Mouse (Mus musculus) myocyte (in vitro differentiated cells): ENCODE results near the gene Ms4a6c. TPM values are rescaled to one million over a fixed set of nuclear protein-coding genes. Genes with fewer than 3 reads are reported as not detected.
"Not testable (repeated sequence)": the region's sequence is repeated elsewhere in the genome, so short reads cannot be mapped to it uniquely, and the experiment has no call there.

Experiments
- H3K27me3 ChIP-seq: one replicate; pipeline ENCODE4 v1.6.1; 2011; ENCODE audit not compliant: control insufficient read depth, insufficient read depth, insufficient read length
- H3K36me3 ChIP-seq: one replicate; pipeline ENCODE4 v1.6.1; 2011; ENCODE audit not compliant: control insufficient read depth, insufficient read depth
- H3K4me2 ChIP-seq: one replicate; pipeline ENCODE4 v1.6.1; 2011; ENCODE audit warnings: low read depth, control low read depth
- H3K4me3 ChIP-seq: one replicate; pipeline ENCODE4 v1.5.1; 2011; ENCODE audit warnings: mild to moderate bottlenecking, control low read depth, moderate library complexity
- H3K79me2 ChIP-seq: one replicate; pipeline ENCODE4 v1.6.1; 2011; ENCODE audit not compliant: control insufficient read depth, insufficient read depth
- H3ac ChIP-seq: one replicate; pipeline ENCODE4 v1.6.1; 2011; ENCODE audit not compliant: control insufficient read depth, insufficient read length
- CEBPB ChIP-seq: IDR thresholded peaks from 2 replicates; pipeline ENCODE4 v1.6.1; 2011; ENCODE audit warnings: mild to moderate bottlenecking, moderate library complexity; ENCODE audit not compliant: poor library complexity, insufficient read depth, severe bottlenecking
- E2F4 ChIP-seq: IDR thresholded peaks from one replicate; pipeline ENCODE4 v1.6.1; 2011; ENCODE audit warnings: mild to moderate bottlenecking, control low read depth, moderate library complexity; ENCODE audit not compliant: insufficient read depth
- MAX ChIP-seq: IDR thresholded peaks from one replicate; pipeline ENCODE4 v1.6.1; 2011; ENCODE audit warnings: low read depth, mild to moderate bottlenecking, control low read depth
- MYOD1 ChIP-seq, 3 experiments: IDR thresholded peaks; one replicate each; pipeline ENCODE4 v1.6.1; 2011; ENCODE audit warnings: control low read depth in 2 of 3, low read depth in 2 of 3, mild to moderate bottlenecking in 2 of 3, moderate library complexity in 1 of 3; ENCODE audit not compliant: insufficient read length in 2 of 3, control insufficient read depth in 1 of 3
- MYOG ChIP-seq, 3 experiments: IDR thresholded peaks; one replicate each; pipeline ENCODE4 v1.6.1; 2011; ENCODE audit warnings: control low read depth in 2 of 3, low read depth in 2 of 3, mild to moderate bottlenecking in 2 of 3; ENCODE audit not compliant: insufficient read length in 2 of 3, control insufficient read depth in 1 of 3, insufficient read depth in 1 of 3
- POLR2A ChIP-seq: IDR thresholded peaks from one replicate; pipeline ENCODE4 v1.6.1; 2011; ENCODE audit warnings: low read depth, mild to moderate bottlenecking, control low read depth, moderate library complexity; ENCODE audit not compliant: insufficient read length
- POLR2AphosphoS2 ChIP-seq: IDR thresholded peaks from one replicate; pipeline ENCODE4 v1.6.1; 2011; ENCODE audit warnings: low read depth, control low read depth; ENCODE audit not compliant: insufficient read length
- REST ChIP-seq: IDR thresholded peaks from one replicate; pipeline ENCODE4 v1.6.1; 2011; ENCODE audit warnings: mild to moderate bottlenecking, control low read depth, moderate library complexity; ENCODE audit not compliant: insufficient read depth, insufficient read length
- SRF ChIP-seq: IDR thresholded peaks from one replicate; pipeline ENCODE4 v1.6.1; 2011; ENCODE audit warnings: low read depth; ENCODE audit not compliant: control insufficient read depth, insufficient read length
- TCF12 ChIP-seq: IDR thresholded peaks from one replicate; pipeline ENCODE4 v1.6.1; 2011; ENCODE audit warnings: mild to moderate bottlenecking, control low read depth; ENCODE audit not compliant: poor library complexity, insufficient read depth, severe bottlenecking
- TCF3 ChIP-seq: IDR thresholded peaks from one replicate; pipeline ENCODE4 v1.6.1; 2011; ENCODE audit warnings: low read depth, control low read depth; ENCODE audit not compliant: insufficient read length
- USF1 ChIP-seq: IDR thresholded peaks from one replicate; pipeline ENCODE4 v1.6.1; 2011; ENCODE audit warnings: low read depth, mild to moderate bottlenecking, control low read depth, moderate library complexity
- polyA plus RNA-seq: library from polyadenylated mRNA; unstranded; fragments of >200 nt; fragmentation: generic; extraction: Trizol; gene quantifications from one replicate; pipeline ENCODE4 v1.2.1, GENCODE M21; 2012; ENCODE audit warnings: missing spikeins

The Ms4a6c gene
- polyA plus RNA-seq, 1 experiment, result not detected

DNA sequence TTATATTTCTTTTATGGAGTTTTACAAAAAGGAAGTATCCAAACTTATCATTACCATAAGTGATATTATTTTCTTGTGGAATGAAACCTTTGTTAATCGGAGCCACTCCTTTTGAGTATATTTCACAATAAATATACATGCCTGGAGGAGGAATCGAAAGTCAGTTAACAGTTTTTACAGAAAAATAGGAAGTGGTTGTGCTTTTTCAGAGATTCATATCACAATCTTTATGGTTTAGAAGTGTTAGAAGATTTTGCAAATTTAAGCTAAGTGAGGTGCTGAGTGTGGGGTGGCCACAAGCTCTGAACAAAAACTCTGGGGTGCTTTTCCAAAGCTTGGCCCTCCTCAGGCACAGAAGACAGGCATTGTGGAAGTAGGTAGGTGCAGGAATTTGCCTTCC, 21.9 kb upstream of the Ms4a6c start:
- H3K4me2 ChIP-seq, result no peak overlapping the region
- H3ac ChIP-seq, result no peak overlapping the region
- TF ChIP-seq SRF (no peak), TCF12 (no peak), USF1 (no peak), MAX (no peak), MYOD1 (IDR thresholded peaks at IDR 0.05; ENCODE audit: control insufficient read depth in 1 of 3, insufficient read length in 2 of 3, low read depth in 2 of 3) (no peak), POLR2A (no peak), REST (no peak), MYOG (IDR thresholded peaks at IDR 0.05; ENCODE audit: control insufficient read depth in 1 of 3, insufficient read depth in 1 of 3, insufficient read length in 2 of 3, low read depth in 2 of 3) (no peak)
- H3K36me3 ChIP-seq, result no peaks in the 10 kb centered on the region
- no peak overlapping the region for H3K4me3 ChIP-seq
- no peaks in the 10 kb centered on the region for H3K79me2 ChIP-seq
- no peaks in the 10 kb centered on the region for H3K27me3 ChIP-seq

DNA sequence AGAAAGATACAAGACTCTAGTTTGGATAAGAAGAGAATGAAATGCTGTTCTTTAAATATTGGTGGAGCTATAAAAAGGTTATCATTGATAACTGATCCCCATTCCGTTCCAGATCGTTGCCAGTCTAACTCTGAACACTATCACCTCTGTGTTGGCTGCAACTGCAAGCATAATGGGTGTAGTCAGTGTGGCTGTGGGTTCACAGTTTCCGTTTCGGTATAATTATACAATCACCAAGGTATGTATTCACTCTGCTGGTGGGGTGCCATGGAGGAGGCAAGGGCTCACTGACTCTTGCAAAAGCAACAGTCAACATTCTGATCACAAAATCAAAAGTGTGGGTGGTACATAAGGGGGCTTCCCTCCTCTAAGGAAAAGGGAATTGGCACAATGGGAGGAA, 10.1 kb upstream of the Ms4a6c start:
- not testable (repeated sequence) for H3K36me3 ChIP-seq, H3ac ChIP-seq, H3K79me2 ChIP-seq, H3K4me3 ChIP-seq, H3K27me3 ChIP-seq, H3K4me2 ChIP-seq

DNA sequence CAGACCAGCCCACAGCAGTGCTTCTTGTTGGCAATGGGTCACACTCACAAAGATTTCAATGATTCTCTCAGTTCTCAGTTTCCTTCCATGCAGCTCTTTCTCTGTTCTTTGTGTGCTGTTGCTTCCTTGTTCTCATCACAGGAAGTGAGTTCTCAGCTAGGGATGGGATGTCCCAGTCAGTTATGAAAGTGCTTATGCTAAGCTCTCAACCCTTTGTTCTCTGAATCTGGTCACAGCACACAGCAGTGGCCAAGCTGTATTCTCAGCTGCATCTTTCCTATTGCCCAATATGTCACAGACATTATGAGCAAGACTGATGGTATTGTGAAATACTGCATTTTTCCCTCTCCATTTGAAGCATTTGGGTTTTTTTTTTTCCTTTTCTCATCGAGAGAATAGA, 4.4 kb upstream of the Ms4a6c start:
- not testable (repeated sequence) for H3ac ChIP-seq, H3K4me2 ChIP-seq, H3K36me3 ChIP-seq, H3K27me3 ChIP-seq, H3K4me3 ChIP-seq, H3K79me2 ChIP-seq

DNA sequence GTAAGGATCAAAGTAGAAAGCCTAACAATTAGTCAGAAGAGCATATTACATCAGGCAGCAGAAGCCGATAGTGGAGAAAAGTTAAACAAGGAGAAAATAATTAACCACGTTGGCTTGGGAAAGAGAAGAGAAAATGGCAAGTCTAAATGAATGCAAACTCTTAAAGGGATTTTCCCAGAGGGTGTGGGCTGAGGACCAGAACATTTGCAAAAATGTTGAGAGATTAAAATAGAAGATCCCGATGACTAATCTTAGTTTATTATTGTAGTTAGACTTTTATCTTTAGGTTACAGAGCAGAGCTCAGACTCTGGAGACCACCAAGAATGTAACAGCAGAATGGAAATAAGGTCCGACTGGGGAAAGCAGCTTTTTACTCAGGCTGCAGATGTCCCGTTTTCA, 2.7 kb upstream of the Ms4a6c start:
- no peak overlapping the region for H3ac ChIP-seq
- H3K4me3 ChIP-seq, result no peak overlapping the region
- H3K36me3 ChIP-seq, result no peaks in the 10 kb centered on the region
- TF ChIP-seq MYOD1 (IDR thresholded peaks at IDR 0.05; ENCODE audit: control insufficient read depth in 1 of 3, insufficient read length in 2 of 3, low read depth in 2 of 3) (no peak), MYOG (IDR thresholded peaks at IDR 0.05; ENCODE audit: control insufficient read depth in 1 of 3, insufficient read depth in 1 of 3, insufficient read length in 2 of 3, low read depth in 2 of 3) (no peak), MAX (no peak), REST (no peak), CEBPB (no peak), TCF3 (no peak), POLR2AphosphoS2 (no peak), POLR2A (no peak), USF1 (no peak), E2F4 (no peak), TCF12 (no peak), SRF (no peak)
- no peaks in the 10 kb centered on the region for H3K27me3 ChIP-seq
- H3K79me2 ChIP-seq, result no peaks in the 10 kb centered on the region
- H3K4me2 ChIP-seq, result no peak overlapping the region

DNA sequence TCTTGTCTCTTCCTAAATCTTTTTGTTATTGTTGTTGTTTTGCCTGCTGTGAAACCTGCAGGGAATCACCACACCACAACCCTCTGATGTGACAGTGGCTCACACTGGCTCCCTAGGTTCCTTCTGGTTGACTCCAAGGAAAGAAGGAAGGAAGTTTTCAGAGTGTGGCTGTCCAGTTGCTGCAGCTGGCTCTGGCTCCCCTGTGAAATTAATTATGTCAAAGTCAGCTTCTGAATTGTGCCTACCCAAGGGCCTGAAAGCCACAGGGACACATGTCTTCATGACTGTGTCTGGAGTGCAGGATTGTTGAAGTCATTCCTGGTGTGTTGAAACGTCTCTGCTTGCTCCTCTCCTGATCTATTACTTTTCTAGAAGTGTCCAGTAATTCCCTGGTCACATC, 805 bp upstream of the Ms4a6c start:
- H3K27me3 ChIP-seq, H3K79me2 ChIP-seq, H3K4me3 ChIP-seq, H3K36me3 ChIP-seq, H3K4me2 ChIP-seq, H3ac ChIP-seq: not testable (repeated sequence)

DNA sequence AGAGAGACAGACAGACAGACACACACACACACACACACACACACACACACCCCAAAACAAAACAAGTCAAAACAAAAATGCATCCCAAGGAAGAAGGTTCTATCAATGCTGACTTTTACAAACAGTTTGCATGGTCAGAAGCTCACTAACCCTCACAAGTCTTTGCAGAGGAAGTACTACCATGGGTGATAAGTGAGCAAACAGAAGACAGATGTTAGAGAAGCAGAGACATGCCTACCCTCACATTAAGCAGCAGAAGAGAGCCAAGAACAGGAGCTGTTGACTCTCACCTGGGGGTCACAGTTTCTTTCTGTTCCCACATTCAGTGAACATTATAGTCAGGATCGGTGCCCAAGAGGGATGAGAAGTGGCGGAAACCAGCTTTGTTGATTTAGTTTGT, 10.5 kb downstream of the Ms4a6c start:
- Histone ChIP-seq H3K4me3 (no peak overlapping the region), H3K4me2 (no peak overlapping the region), H3K27me3 (no peaks in the 10 kb centered on the region), H3ac (no peak overlapping the region), H3K36me3 (no peaks in the 10 kb centered on the region), H3K79me2 (no peaks in the 10 kb centered on the region)
- TF ChIP-seq CEBPB (no peak), MYOD1 (IDR thresholded peaks at IDR 0.05; ENCODE audit: control insufficient read depth in 1 of 3, insufficient read length in 2 of 3, low read depth in 2 of 3) (no peak), POLR2A (no peak), MAX (no peak), TCF3 (no peak)

DNA sequence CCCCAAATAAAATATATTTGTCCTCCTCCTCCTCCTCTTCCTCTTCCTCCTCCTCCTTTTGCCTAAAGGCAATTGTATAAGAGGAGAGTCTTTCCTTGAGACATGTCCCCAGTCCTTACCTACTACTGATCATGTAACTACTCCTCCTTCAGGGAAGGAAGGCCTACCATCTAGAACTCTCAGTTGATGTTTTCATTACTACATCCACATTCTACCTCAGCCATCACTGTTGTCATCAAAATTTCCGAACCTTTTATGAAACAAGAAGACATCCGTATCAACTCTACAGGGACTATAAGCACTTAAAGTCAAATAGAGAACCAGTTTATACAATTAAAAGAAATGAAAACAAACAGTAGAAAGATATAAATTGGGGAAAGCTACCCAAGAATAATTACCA, 13.5 kb downstream of the Ms4a6c start:
- H3K4me3 ChIP-seq, result no peak overlapping the region
- no peak overlapping the region for H3ac ChIP-seq
- H3K79me2 ChIP-seq, result no peaks in the 10 kb centered on the region
- H3K27me3 ChIP-seq, result no peaks in the 10 kb centered on the region
- no peak overlapping the region for H3K4me2 ChIP-seq
- no peak for TF ChIP-seq TCF3
- TF ChIP-seq SRF, result no peak
- TF ChIP-seq POLR2A, result no peak
- no peak for TF ChIP-seq MYOD1 (IDR thresholded peaks at IDR 0.05; ENCODE audit: control insufficient read depth in 1 of 3, insufficient read length in 2 of 3, low read depth in 2 of 3)
- no peak for TF ChIP-seq CEBPB
- TF ChIP-seq E2F4, result no peak
- TF ChIP-seq POLR2AphosphoS2, result no peak
- no peak for TF ChIP-seq REST
- TF ChIP-seq MAX, result no peak
- TF ChIP-seq MYOG (IDR thresholded peaks at IDR 0.05; ENCODE audit: control insufficient read depth in 1 of 3, insufficient read depth in 1 of 3, insufficient read length in 2 of 3, low read depth in 2 of 3), result no peak
- TF ChIP-seq USF1, result no peak
- no peak for TF ChIP-seq TCF12
- no peaks in the 10 kb centered on the region for H3K36me3 ChIP-seq
